Mouse (Mus musculus): Measurements from ENCODE around the gene Ica1. TPM values are rescaled to one million over a fixed set of nuclear protein-coding genes. Genes with fewer than 3 reads are reported as not detected.

The Ica1 gene
- 74.0 and 82.4 TPM in 2 replicates for polyA plus RNA-seq (2015; fragmentation: Nextera tagmentation; extraction: Ambion mirVana)

DNA sequence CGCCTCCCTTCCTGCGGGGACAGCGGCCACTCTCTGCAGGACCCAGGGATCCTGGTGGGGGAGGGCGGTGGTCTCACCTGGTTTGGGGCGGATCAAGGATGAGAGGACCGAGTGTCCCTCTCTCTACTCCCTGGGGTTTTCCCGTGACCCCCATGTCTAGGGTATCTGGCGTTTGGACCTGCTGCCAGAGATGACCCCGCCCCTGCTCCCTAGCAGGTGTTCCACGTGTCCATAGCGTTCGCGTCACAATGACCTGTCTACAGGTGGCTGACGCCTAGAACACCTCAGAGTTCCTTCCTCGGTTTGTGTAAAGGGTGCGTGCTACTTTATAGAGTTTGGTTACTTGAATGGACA, at the start of gene Ica1:
Gene Ica1 (minus strand): TSS at position 193 of the 354 bp plus-strand sequence.
- 2% methylated on average over 13 of the region's 16 CpGs for WGBS
- ATAC-seq: peak; percentile 68
- H3K4me2 ChIP-seq (ENCODE audit: low read length): peak within 1 kb of the TSS; percentile 90

DNA sequence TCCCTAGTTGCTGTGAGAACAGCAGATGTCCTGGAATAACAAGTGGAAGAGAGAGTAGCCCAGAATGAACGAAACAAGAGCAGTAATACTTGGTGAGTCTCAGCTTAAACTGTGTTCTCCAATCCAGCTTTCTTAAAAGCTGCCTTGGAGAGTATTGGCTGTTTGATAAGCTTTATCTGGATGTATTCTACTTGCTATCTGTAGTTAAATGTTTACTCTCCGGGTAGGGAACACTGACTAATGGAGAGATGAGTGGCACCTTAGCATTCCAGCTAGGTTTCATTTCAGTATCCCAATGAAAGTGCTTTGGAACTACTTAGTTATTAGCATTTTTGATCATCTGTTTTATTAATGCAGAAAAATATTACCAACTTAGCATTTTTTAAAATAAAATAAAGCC, 41.6 kb upstream of the Ica1 start:
- Histone ChIP-seq H3K4me1 (ENCODE audit: control insufficient read depth, insufficient read depth, low read length) (no peaks in the 10 kb centered on the region), H3K36me3 (ENCODE audit: control insufficient read depth, insufficient read depth, low read length) (no peaks in the 10 kb centered on the region), H3K9me3 (replicated peaks; ENCODE audit: control insufficient read depth, low read length, poor library complexity, severe bottlenecking) (no peaks in the 10 kb centered on the region), H3K27me3 (ENCODE audit: control insufficient read depth, insufficient read depth, low read depth, low read length) (no peaks in the 10 kb centered on the region), H3K27ac (ENCODE audit: low read length) (no peak overlapping the region), H3K4me2 (ENCODE audit: low read length) (no peak overlapping the region), H3K9ac (ENCODE audit: low read depth, low read length) (no peak overlapping the region), H3K4me3 (ENCODE audit: low read depth, low read length) (no peak overlapping the region)
- ATAC-seq: no peak
- 82% methylated on average over 2 of the region's 2 CpGs for WGBS

More for the DNA sequence above, at the start of gene Ica1:
- peak within 1 kb of the TSS; percentile 85 for H3K4me3 ChIP-seq (ENCODE audit: low read depth, low read length)
- H3K9me3 ChIP-seq (replicated peaks; ENCODE audit: control insufficient read depth, low read length, poor library complexity, severe bottlenecking): no peaks in the 10 kb centered on the region
- peaks cover 2% of the 10 kb centered on the region; the same call in 1 of the 2 replicates for H3K4me1 ChIP-seq (ENCODE audit: control insufficient read depth, insufficient read depth, low read length)
- H3K27me3 ChIP-seq (ENCODE audit: control insufficient read depth, insufficient read depth, low read depth, low read length): no peaks in the 10 kb centered on the region
- H3K27ac ChIP-seq (ENCODE audit: low read length): peak within 1 kb of the TSS; percentile 87
- peak within 1 kb of the TSS; percentile 95 for H3K9ac ChIP-seq (ENCODE audit: low read depth, low read length)
- H3K36me3 ChIP-seq (ENCODE audit: control insufficient read depth, insufficient read depth, low read length): no peaks in the 10 kb centered on the region

DNA sequence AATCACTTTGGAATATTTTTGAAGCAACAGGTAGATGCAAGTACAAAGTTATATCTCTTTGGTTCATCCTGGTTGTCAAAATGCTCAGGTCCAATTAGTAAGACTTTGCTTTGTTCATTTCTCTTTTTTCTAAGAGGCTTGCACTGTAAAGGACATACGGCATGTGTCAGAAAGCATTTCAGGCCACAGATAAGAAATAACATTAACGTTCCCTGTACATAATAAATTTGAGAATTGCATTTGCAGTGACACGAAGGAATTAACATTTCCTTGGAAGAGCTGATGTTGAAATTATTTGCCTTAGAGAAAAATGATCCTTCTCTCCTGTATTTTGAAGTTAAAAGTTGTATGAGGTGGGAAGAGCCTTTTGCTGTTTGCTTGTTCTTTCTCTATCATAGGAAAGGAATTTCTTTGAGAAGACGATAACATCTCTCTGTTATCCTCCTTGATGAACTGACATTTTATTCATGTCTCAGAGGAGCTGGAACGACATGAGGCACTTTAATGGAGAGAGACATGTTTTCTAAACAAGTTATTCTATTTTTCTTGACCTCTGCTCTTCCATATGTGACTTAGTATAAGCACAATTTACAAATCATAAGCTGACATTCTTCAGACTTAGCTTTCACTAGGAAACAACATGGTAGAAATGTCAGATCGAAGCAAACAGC, 36.2 kb upstream of the Ica1 start:
- H3K9me3 ChIP-seq (replicated peaks; ENCODE audit: control insufficient read depth, low read length, poor library complexity, severe bottlenecking): no peaks in the 10 kb centered on the region
- 81% methylated on average over 6 of the region's 6 CpGs for WGBS
- no peaks in the 10 kb centered on the region for H3K27me3 ChIP-seq (ENCODE audit: control insufficient read depth, insufficient read depth, low read depth, low read length)
- H3K27ac ChIP-seq (ENCODE audit: low read length): no peak overlapping the region
- no peaks in the 10 kb centered on the region for H3K36me3 ChIP-seq (ENCODE audit: control insufficient read depth, insufficient read depth, low read length)
- ATAC-seq: no peak
- no peak overlapping the region for H3K9ac ChIP-seq (ENCODE audit: low read depth, low read length)
- no peak overlapping the region for H3K4me3 ChIP-seq (ENCODE audit: low read depth, low read length)
- no peaks in the 10 kb centered on the region for H3K4me1 ChIP-seq (ENCODE audit: control insufficient read depth, insufficient read depth, low read length)
- H3K4me2 ChIP-seq (ENCODE audit: low read length): no peak overlapping the region

DNA sequence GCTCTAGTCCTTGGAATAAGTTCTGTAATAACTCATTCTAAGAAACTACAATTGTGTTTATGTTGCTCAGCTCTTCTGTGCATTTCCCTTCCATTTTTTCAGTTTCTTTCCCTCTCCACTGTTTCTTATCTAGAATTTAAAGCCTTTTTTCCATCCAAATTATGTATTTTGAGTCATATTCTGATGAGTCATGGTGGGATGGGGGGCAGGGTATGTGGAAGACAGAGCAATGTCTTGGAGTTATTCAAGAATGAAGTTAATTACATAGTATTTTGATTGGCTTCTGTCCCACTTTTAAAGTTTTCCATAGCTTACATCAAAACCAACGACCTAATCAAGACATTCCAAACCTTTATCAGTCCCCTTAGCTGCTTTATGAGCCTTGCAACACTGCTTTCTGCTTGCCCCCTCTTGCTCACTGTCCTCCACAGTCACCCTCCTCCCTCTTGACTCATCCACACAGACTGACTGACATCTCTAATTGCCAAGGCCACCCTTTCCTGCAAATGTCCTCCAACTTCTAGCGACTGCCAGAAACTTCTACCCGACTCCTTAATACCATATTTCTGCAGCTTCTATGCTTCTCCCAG, 24.4 kb upstream of the Ica1 start:
- Histone ChIP-seq H3K9me3 (replicated peaks; ENCODE audit: control insufficient read depth, low read length, poor library complexity, severe bottlenecking) (no peaks in the 10 kb centered on the region), H3K4me2 (ENCODE audit: low read length) (no peak overlapping the region), H3K36me3 (ENCODE audit: control insufficient read depth, insufficient read depth, low read length) (no peaks in the 10 kb centered on the region), H3K27ac (ENCODE audit: low read length) (no peak overlapping the region), H3K4me1 (ENCODE audit: control insufficient read depth, insufficient read depth, low read length) (no peaks in the 10 kb centered on the region), H3K27me3 (ENCODE audit: control insufficient read depth, insufficient read depth, low read depth, low read length) (no peaks in the 10 kb centered on the region), H3K9ac (ENCODE audit: low read depth, low read length) (no peak overlapping the region), H3K4me3 (ENCODE audit: low read depth, low read length) (no peak overlapping the region)
- WGBS: 83% methylated on average over 3 of the region's 3 CpGs
- ATAC-seq: no peak

DNA sequence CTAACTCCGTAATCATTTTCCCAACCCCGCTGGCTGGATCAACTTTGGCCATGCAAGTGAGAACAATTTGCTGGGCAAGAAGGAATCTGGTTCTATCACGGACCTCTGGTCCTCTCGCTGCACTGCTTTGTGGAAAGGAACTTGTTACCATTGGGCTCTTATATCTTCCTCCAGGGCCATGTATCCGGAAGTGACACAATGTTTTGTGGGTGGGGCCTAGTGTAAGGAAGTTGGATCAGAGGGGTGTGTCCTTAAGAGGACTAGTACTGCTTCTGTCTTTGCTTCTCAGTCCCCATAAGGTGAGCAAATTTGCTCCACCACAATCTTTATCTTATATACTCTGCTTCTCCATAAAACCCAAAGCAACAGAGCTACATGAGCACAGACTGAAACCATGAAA, 14.1 kb upstream of the Ica1 start:
- H3K4me3 ChIP-seq (ENCODE audit: low read depth, low read length): no peak overlapping the region
- H3K9me3 ChIP-seq (replicated peaks; ENCODE audit: control insufficient read depth, low read length, poor library complexity, severe bottlenecking): no peaks in the 10 kb centered on the region
- H3K27ac ChIP-seq (ENCODE audit: low read length): no peak overlapping the region
- no peak overlapping the region for H3K9ac ChIP-seq (ENCODE audit: low read depth, low read length)
- no peaks in the 10 kb centered on the region for H3K4me1 ChIP-seq (ENCODE audit: control insufficient read depth, insufficient read depth, low read length)
- H3K4me2 ChIP-seq (ENCODE audit: low read length): no peak overlapping the region
- no peaks in the 10 kb centered on the region for H3K36me3 ChIP-seq (ENCODE audit: control insufficient read depth, insufficient read depth, low read length)
- WGBS: 95% methylated on average over 5 of the region's 5 CpGs
- ATAC-seq: no peak
- H3K27me3 ChIP-seq (ENCODE audit: control insufficient read depth, insufficient read depth, low read depth, low read length): no peaks in the 10 kb centered on the region

DNA sequence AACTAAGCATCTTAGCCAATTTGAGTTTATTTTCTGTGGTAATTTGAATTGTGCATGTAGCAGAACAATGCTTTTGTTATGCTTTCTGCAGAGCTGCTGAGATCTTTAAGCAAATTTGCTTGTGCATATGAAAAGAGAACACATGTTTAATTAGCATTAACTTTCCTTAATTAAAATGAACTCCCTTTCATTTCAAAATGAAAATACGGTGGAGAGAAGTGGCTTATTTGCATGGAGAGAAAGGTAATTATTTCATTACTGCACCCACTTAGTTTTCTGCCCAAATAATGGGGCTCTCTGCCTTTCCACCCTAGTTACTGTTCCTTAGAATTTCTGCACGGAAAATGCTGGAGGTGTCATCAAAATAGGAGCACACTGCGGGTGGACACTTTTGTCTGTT, 13.5 kb upstream of the Ica1 start:
- Histone ChIP-seq H3K4me3 (ENCODE audit: low read depth, low read length) (no peak overlapping the region), H3K9ac (ENCODE audit: low read depth, low read length) (no peak overlapping the region), H3K9me3 (replicated peaks; ENCODE audit: control insufficient read depth, low read length, poor library complexity, severe bottlenecking) (no peaks in the 10 kb centered on the region), H3K27me3 (ENCODE audit: control insufficient read depth, insufficient read depth, low read depth, low read length) (no peaks in the 10 kb centered on the region), H3K36me3 (ENCODE audit: control insufficient read depth, insufficient read depth, low read length) (no peaks in the 10 kb centered on the region), H3K27ac (ENCODE audit: low read length) (no peak overlapping the region), H3K4me1 (ENCODE audit: control insufficient read depth, insufficient read depth, low read length) (no peaks in the 10 kb centered on the region), H3K4me2 (ENCODE audit: low read length) (no peak overlapping the region)
- 61% methylated on average over 3 of the region's 3 CpGs for WGBS
- no peak for ATAC-seq

DNA sequence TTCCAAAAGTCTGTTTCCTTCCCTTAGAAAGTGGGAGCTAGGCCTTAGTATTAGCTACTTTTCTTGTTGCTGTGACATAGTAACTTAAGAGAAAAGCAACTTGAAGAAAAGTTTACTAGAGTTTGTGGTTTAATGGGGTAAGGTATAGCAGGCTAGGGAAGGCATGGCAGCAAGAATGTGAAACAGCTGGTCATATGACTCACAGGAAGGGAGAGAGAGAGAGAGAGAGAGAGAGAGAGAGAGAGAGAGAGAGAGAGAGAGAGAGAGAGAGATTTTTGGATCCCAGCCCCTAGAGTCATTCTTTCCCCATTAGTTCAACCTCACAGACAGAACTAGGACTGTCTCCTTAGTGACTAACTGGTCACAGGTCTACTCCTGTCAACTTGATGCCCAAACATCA, 2.3 kb upstream of the Ica1 start:
- Histone ChIP-seq H3K27me3 (ENCODE audit: control insufficient read depth, insufficient read depth, low read depth, low read length) (no peaks in the 10 kb centered on the region), H3K9me3 (replicated peaks; ENCODE audit: control insufficient read depth, low read length, poor library complexity, severe bottlenecking) (no peaks in the 10 kb centered on the region)
- no peak for ATAC-seq

DNA sequence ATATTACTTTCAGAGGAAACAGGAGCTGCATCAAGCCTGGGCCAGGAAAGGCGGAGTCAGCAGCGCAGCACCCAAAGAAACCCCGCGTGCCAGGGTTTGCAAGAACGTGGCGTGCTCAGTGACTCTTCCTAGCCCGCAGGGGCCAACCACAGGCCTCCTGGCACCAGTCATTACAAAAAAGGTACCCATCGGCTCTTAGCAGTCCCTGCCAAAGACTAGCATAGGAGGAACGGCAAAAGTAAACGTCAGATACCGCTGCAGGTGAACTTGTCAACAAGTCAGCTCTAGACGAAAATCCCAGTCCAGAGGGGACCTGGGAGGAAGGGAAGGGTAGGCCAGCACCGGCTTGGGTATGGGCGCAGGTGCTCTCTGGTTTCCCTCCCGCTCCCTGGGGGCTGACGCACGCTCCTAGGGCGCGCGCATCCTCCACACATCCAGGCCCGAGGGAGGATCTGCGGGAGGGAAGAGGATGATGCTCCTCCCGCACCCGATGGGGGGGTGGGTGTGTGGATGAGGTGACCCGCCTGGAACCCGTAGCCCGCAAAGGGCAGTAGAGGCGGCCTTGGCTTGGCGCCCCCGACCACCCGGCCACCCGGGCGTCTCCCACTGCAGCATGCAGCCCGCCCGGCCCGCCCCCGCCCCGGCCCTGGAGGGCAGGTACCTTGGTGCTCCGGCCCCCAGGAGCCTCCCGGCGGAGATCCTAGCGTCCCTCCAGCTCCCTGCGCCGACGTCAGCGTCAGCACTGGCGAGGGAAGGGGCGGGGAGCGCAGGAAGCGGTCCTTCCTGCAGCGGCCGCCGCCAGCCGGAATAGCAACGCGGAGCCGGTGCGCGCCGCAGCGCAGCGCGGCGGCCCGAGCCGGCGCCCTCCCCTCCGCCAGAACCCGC, 635 bp downstream of the Ica1 start:
- ATAC-seq: peak; percentile 97
- Histone ChIP-seq H3K4me3 (ENCODE audit: low read depth, low read length) (peak overlapping the region; percentile 85), H3K4me2 (ENCODE audit: low read length) (peak overlapping the region; percentile 90), H3K27me3 (ENCODE audit: control insufficient read depth, insufficient read depth, low read depth, low read length) (no peaks in the 10 kb centered on the region), H3K4me1 (ENCODE audit: control insufficient read depth, insufficient read depth, low read length) (peaks cover 2% of the 10 kb centered on the region; the same call in 1 of the 2 replicates), H3K36me3 (ENCODE audit: control insufficient read depth, insufficient read depth, low read length) (no peaks in the 10 kb centered on the region), H3K27ac (ENCODE audit: low read length) (peak overlapping the region; percentile 87), H3K9ac (ENCODE audit: low read depth, low read length) (peak overlapping the region; percentile 95), H3K9me3 (replicated peaks; ENCODE audit: control insufficient read depth, low read length, poor library complexity, severe bottlenecking) (no peaks in the 10 kb centered on the region)
- 1% methylated on average over 42 of the region's 69 CpGs for WGBS

More for the DNA sequence above, 2.3 kb upstream of the Ica1 start:
- Histone ChIP-seq H3K27ac (ENCODE audit: low read length) (no peak overlapping the region), H3K4me3 (ENCODE audit: low read depth, low read length) (no peak overlapping the region), H3K9ac (ENCODE audit: low read depth, low read length) (no peak overlapping the region), H3K4me2 (ENCODE audit: low read length) (no peak overlapping the region), H3K36me3 (ENCODE audit: control insufficient read depth, insufficient read depth, low read length) (no peaks in the 10 kb centered on the region), H3K4me1 (ENCODE audit: control insufficient read depth, insufficient read depth, low read length) (peaks cover 2% of the 10 kb centered on the region; the same call in 1 of the 2 replicates)

DNA sequence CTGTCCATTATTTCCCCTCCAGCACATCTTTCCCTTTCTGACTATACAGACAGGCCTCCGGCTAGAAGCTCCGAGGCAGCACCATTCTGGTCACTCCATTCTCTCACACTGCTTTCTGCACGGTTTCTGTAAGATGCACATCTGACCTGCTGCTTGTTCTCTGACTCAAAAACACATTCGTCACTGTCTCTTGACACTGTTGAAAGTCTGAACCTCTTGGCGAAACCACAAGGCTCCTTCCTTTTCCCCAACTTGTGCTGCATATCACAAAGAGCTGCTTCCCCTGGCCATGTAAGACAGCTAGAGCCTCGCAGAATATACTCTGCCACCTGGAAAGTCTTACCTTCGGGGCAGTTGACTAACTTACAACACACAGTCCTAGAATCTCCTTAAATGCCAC, 6.7 kb downstream of the Ica1 start:
- H3K4me1 ChIP-seq (ENCODE audit: control insufficient read depth, insufficient read depth, low read length): no peaks in the 10 kb centered on the region
- no peak overlapping the region for H3K4me2 ChIP-seq (ENCODE audit: low read length)
- H3K27me3 ChIP-seq (ENCODE audit: control insufficient read depth, insufficient read depth, low read depth, low read length): no peaks in the 10 kb centered on the region
- no peak overlapping the region for H3K4me3 ChIP-seq (ENCODE audit: low read depth, low read length)
- no peak for ATAC-seq
- H3K27ac ChIP-seq (ENCODE audit: low read length): no peak overlapping the region
- H3K36me3 ChIP-seq (ENCODE audit: control insufficient read depth, insufficient read depth, low read length): no peaks in the 10 kb centered on the region
- no peaks in the 10 kb centered on the region for H3K9me3 ChIP-seq (replicated peaks; ENCODE audit: control insufficient read depth, low read length, poor library complexity, severe bottlenecking)
- H3K9ac ChIP-seq (ENCODE audit: low read depth, low read length): no peak overlapping the region
- WGBS: 89% methylated on average over 7 of the region's 7 CpGs
